Mouse (Mus musculus): ENCODE measurements around the gene Anapc5. TPM values are rescaled to one million over a fixed set of nuclear protein-coding genes. Genes with fewer than 3 reads are reported as not detected.

The Anapc5 gene
- total and polyA plus RNA-seq, 3 experiments, result 158 to 279 (median 196) TPM

GRCm38 (mm10) chr5:122769101-122769568 lies 52.0 kb downstream of the Anapc5 start:
- DNase-seq (ENCODE audit: low spot score), result peak; percentile 36
- ATAC-seq (ENCODE audit: extremely low read depth, insufficient number of reproducible peaks, low FRiP score, poor library complexity, severe bottlenecking), result no peak
- Histone ChIP-seq H3K36me3 (replicated peaks) (peaks cover 69% of the 10 kb centered on the region), H3K4me3 (ENCODE audit: low read depth, low read length) (no peak overlapping the region), H3K27me3 (ENCODE audit: insufficient read depth, low read length) (no peaks in the 10 kb centered on the region), H3K9me3 (replicated peaks) (no peaks in the 10 kb centered on the region), H3K4me1 (ENCODE audit: insufficient read depth, low read depth, low read length) (peaks cover 17% of the 10 kb centered on the region)
- no peak for TF ChIP-seq POLR2AphosphoS5 (IDR thresholded peaks at IDR 0.05; ENCODE audit: insufficient replicate concordance, low read depth, low read length)
- no peak for TF ChIP-seq GATA1 (IDR thresholded peaks at IDR 0.05; ENCODE audit: borderline replicate concordance, low read length)
- TF ChIP-seq CTCF (IDR thresholded peaks at IDR 0.05; ENCODE audit: low read depth, low read length), result no peak
- TF ChIP-seq TAL1 (conservative IDR thresholded peaks at IDR 0.05; ENCODE audit: low read depth, low read length), result no peak
- TF ChIP-seq GATA2 (IDR thresholded peaks at IDR 0.05; ENCODE audit: borderline replicate concordance, low read depth, low read length), result no peak

GRCm38 (mm10) chr5:122767283-122767682 lies 53.9 kb downstream of the Anapc5 start:
- no peaks in the 10 kb centered on the region for H3K27me3 ChIP-seq (ENCODE audit: insufficient read depth, low read length)
- no peaks in the 10 kb centered on the region for H3K9me3 ChIP-seq (replicated peaks)
- ATAC-seq (ENCODE audit: extremely low read depth, insufficient number of reproducible peaks, low FRiP score, poor library complexity, severe bottlenecking) (no peak), DNase-seq (ENCODE audit: low spot score) (no peak)
- peaks cover 70% of the 10 kb centered on the region for H3K36me3 ChIP-seq (replicated peaks)
- TF ChIP-seq CTCF (IDR thresholded peaks at IDR 0.05; ENCODE audit: low read depth, low read length), result no peak
- no peak for TF ChIP-seq GATA2 (IDR thresholded peaks at IDR 0.05; ENCODE audit: borderline replicate concordance, low read depth, low read length)
- H3K4me1 ChIP-seq (ENCODE audit: insufficient read depth, low read depth, low read length), result peaks cover 21% of the 10 kb centered on the region
- no peak overlapping the region for H3K4me3 ChIP-seq (ENCODE audit: low read depth, low read length)

DNA sequence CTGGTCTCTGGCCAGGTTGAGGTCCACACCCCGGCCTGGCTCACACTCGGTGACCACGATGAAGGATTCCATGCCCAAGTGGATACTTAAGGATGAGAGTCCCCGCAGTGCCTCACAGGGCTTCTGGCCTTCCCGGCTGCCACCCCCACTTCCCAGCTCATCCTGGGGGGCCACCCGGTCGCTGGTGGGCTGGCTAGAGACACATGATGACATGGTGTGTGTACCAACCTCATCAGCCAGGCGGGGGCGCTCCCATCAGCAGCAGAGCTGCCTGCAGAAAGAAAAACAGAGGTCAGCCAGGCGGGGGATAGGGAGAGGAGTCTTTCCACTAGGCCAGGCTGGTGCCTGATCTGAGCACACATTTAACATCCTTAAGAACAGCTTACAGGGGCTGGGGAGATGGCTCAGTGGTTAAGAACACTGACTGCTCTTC lies 57.1 kb downstream of the Anapc5 start:
- TF ChIP-seq GATA1 (IDR thresholded peaks at IDR 0.05; ENCODE audit: borderline replicate concordance, low read length), result no peak
- no peak for TF ChIP-seq TAL1 (conservative IDR thresholded peaks at IDR 0.05; ENCODE audit: low read depth, low read length)
- no peak for TF ChIP-seq CTCF (IDR thresholded peaks at IDR 0.05; ENCODE audit: low read depth, low read length)
- TF ChIP-seq POLR2AphosphoS5 (IDR thresholded peaks at IDR 0.05; ENCODE audit: insufficient replicate concordance, low read depth, low read length), result no peak
- TF ChIP-seq GATA2 (IDR thresholded peaks at IDR 0.05; ENCODE audit: borderline replicate concordance, low read depth, low read length), result no peak
- no peaks in the 10 kb centered on the region for H3K9me3 ChIP-seq (replicated peaks)
- DNase-seq (ENCODE audit: low spot score), result no peak

GRCm38 (mm10) chr5:122763271-122764031 lies 57.7 kb downstream of the Anapc5 start:
- no peaks in the 10 kb centered on the region for H3K9me3 ChIP-seq (replicated peaks)
- ATAC-seq (ENCODE audit: extremely low read depth, insufficient number of reproducible peaks, low FRiP score, poor library complexity, severe bottlenecking) (no peak), DNase-seq (ENCODE audit: low spot score) (no peak)
- no peak for TF ChIP-seq TAL1 (conservative IDR thresholded peaks at IDR 0.05; ENCODE audit: low read depth, low read length)
- TF ChIP-seq GATA1 (IDR thresholded peaks at IDR 0.05; ENCODE audit: borderline replicate concordance, low read length), result no peak
- TF ChIP-seq CTCF (IDR thresholded peaks at IDR 0.05; ENCODE audit: low read depth, low read length), result no peak
- TF ChIP-seq GATA2 (IDR thresholded peaks at IDR 0.05; ENCODE audit: borderline replicate concordance, low read depth, low read length), result no peak
- no peak for TF ChIP-seq POLR2AphosphoS5 (IDR thresholded peaks at IDR 0.05; ENCODE audit: insufficient replicate concordance, low read depth, low read length)
- no peak overlapping the region for H3K4me3 ChIP-seq (ENCODE audit: low read depth, low read length)
- H3K4me1 ChIP-seq (ENCODE audit: insufficient read depth, low read depth, low read length), result peaks cover 8% of the 10 kb centered on the region
- H3K27me3 ChIP-seq (ENCODE audit: insufficient read depth, low read length), result no peaks in the 10 kb centered on the region
- H3K36me3 ChIP-seq (replicated peaks), result peaks cover 69% of the 10 kb centered on the region

More for the DNA sequence above, 57.1 kb downstream of the Anapc5 start:
- peaks cover 68% of the 10 kb centered on the region for H3K36me3 ChIP-seq (replicated peaks)
- ATAC-seq (ENCODE audit: extremely low read depth, insufficient number of reproducible peaks, low FRiP score, poor library complexity, severe bottlenecking), result no peak
- H3K4me3 ChIP-seq (ENCODE audit: low read depth, low read length), result no peak overlapping the region
- peaks cover 12% of the 10 kb centered on the region for H3K4me1 ChIP-seq (ENCODE audit: insufficient read depth, low read depth, low read length)
- H3K27me3 ChIP-seq (ENCODE audit: insufficient read depth, low read length), result no peaks in the 10 kb centered on the region

- no peak for DNase-seq (ENCODE audit: low spot score)
- TF ChIP-seq GATA2 (IDR thresholded peaks at IDR 0.05; ENCODE audit: borderline replicate concordance, low read depth, low read length) (no peak), POLR2AphosphoS5 (IDR thresholded peaks at IDR 0.05; ENCODE audit: insufficient replicate concordance, low read depth, low read length) (no peak), TAL1 (conservative IDR thresholded peaks at IDR 0.05; ENCODE audit: low read depth, low read length) (no peak), CTCF (IDR thresholded peaks at IDR 0.05; ENCODE audit: low read depth, low read length) (no peak), GATA1 (IDR thresholded peaks at IDR 0.05; ENCODE audit: borderline replicate concordance, low read length) (no peak)
- Histone ChIP-seq H3K4me1 (ENCODE audit: insufficient read depth, low read depth, low read length) (no peaks in the 10 kb centered on the region; the same call in 1 of the 2 replicates), H3K27me3 (ENCODE audit: insufficient read depth, low read length) (no peaks in the 10 kb centered on the region), H3K36me3 (replicated peaks) (peaks cover 65% of the 10 kb centered on the region), H3K4me3 (ENCODE audit: low read depth, low read length) (no peak overlapping the region), H3K9me3 (replicated peaks) (no peaks in the 10 kb centered on the region)
- no peak for ATAC-seq (ENCODE audit: extremely low read depth, insufficient number of reproducible peaks, low FRiP score, poor library complexity, severe bottlenecking)
Measured at GRCm38 (mm10) chr5:122756680-122757079, 64.5 kb downstream of the Anapc5 start.

GRCm38 (mm10) chr5:122756144-122756543 lies 65.0 kb downstream of the Anapc5 start:
- DNase-seq (ENCODE audit: low spot score), result no peak
- ATAC-seq (ENCODE audit: extremely low read depth, insufficient number of reproducible peaks, low FRiP score, poor library complexity, severe bottlenecking), result no peak
- Histone ChIP-seq H3K27me3 (ENCODE audit: insufficient read depth, low read length) (no peaks in the 10 kb centered on the region), H3K36me3 (replicated peaks) (peaks cover 68% of the 10 kb centered on the region), H3K9me3 (replicated peaks) (no peaks in the 10 kb centered on the region), H3K4me3 (ENCODE audit: low read depth, low read length) (no peak overlapping the region), H3K4me1 (ENCODE audit: insufficient read depth, low read depth, low read length) (no peaks in the 10 kb centered on the region; the same call in 1 of the 2 replicates)
- TF ChIP-seq CTCF (IDR thresholded peaks at IDR 0.05; ENCODE audit: low read depth, low read length) (no peak), TAL1 (conservative IDR thresholded peaks at IDR 0.05; ENCODE audit: low read depth, low read length) (no peak), GATA1 (IDR thresholded peaks at IDR 0.05; ENCODE audit: borderline replicate concordance, low read length) (no peak), GATA2 (IDR thresholded peaks at IDR 0.05; ENCODE audit: borderline replicate concordance, low read depth, low read length) (no peak)
